ENCODE assay signal across 21 mouse cellular contexts in the genomic region with DNA sequence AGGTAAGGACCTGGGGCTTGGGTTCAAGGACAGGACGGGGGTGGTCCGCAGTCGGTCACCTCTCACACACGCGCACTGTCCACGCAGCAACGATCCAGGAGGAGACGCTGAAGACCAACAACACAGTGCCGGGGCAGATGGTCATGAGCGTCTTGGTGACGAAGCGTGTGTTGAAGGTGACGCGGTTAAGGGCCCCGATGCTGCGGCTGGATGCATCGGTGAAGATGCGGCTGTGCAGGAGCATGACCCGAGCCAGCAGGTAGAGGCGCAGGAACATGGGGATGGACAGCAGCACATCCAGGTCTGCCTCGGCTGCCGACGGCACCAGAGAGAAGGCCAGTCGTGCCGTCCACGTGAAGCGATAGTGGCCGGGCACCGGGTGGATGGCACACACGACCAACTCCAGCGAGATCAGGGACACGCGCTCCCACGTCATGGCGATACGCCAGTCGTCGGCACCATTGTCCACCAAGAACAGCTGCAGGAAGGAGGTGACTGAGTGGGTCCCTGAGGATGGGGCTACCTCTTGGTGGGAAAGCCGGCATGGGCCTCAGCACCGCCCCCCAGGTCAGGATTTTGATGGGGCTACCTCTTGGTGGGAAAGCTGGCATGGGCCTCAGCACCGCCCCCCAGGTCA. TPM values are rescaled to one million over a fixed set of nuclear protein-coding genes. Genes with fewer than 3 reads are reported as not detected.
"Had no signal": no experiment of that assay in that cellular context is flagged by ENCODE, and none has a peak within 500 bp of the region (broad histone marks: within the 10 kb centered on the region; RNA-seq: fewer than 3 reads in every experiment).

No protein-coding gene starts in this region.

- H3K9ac ChIP-seq: limb, embryonic 15.5 days; neural tube, embryonic 13.5 days; stomach, embryonic 15.5 days had no signal

- H3K27me3 ChIP-seq: limb, embryonic 15.5 days; neural tube, embryonic 13.5 days; stomach, embryonic 15.5 days had no signal

- H3K36me3 ChIP-seq: limb, embryonic 15.5 days; liver, embryonic 13.5 days; stomach, embryonic 15.5 days had no signal

- ATAC-seq: intestine, postnatal 0 days; midbrain, embryonic 16.5 days had no signal

- H3K27ac ChIP-seq: kidney, postnatal 0 days; layer of hippocampus, adult 2 months; liver, embryonic 13.5 days; midbrain, embryonic 12.5 days; neural tube, embryonic 13.5 days; stomach, embryonic 15.5 days had no signal

- H3K9me3 ChIP-seq: limb, embryonic 15.5 days; liver, embryonic 13.5 days; midbrain, embryonic 12.5 days; neural tube, embryonic 13.5 days; stomach, embryonic 15.5 days had no signal

- H3K4me3 ChIP-seq: layer of hippocampus, adult 2 months; limb, embryonic 15.5 days; liver, embryonic 13.5 days; midbrain, embryonic 12.5 days; myocyte; neural tube, embryonic 13.5 days; stomach, embryonic 15.5 days had no signal

- DNase-seq: kidney, adult 2 months; kidney, postnatal 25 days; left cerebral cortex, postnatal 4 days; liver, embryonic 13.5 days; lung, adult 2 months; lung, postnatal 14 days; lung, postnatal 4 days; retina, postnatal 1 day; right cerebral cortex, postnatal 25 days; spleen, adult 18-20 months; thymus, postnatal 25 days had no signal

- H3K4me2 ChIP-seq: limb, embryonic 15.5 days; midbrain, embryonic 12.5 days; neural tube, embryonic 13.5 days; stomach, embryonic 15.5 days had no signal

RNA-seq across cellular contexts. Expression of a gene that starts 44.5 kb away (rescaled TPM):
- polyA plus RNA-seq: kidney, embryonic 14.5 days; neural tube, embryonic 13.5 days had no signal
